Mouse (Mus musculus): ENCODE measurements around the gene Aurkaip1. TPM values are rescaled to one million over a fixed set of nuclear protein-coding genes. Genes with fewer than 3 reads are reported as not detected.

Gene Aurkaip1
- polyA plus RNA-seq, 1 experiment from 2014 or later = 135 TPM

DNA sequence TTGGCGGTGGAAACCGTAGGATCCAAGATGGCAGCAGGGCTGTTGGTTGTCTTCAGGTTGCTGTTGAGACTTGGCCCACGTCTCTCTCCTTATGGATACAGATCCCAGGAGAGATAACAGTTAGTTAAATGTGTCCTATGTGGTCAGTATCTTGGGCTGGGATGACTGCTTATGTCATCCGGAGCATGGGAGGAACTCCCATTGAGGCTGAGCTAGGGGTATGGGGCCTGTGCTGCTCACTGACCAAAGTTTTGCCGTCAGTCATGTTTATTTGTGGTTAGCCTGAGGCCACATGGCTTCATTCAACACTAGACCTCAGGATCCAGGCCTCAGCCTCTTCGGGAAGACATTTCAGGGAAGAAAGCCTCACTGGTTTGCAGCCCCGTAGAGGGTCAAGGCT is 40.3 kb downstream of the Aurkaip1 start:
- DNase-seq (ENCODE audit: low spot score) (no peak), ATAC-seq (no peak)
- H3K27me3 ChIP-seq (replicated peaks; ENCODE audit: control insufficient read depth, insufficient read depth, low read length) = no peaks in the 10 kb centered on the region
- H3K9ac ChIP-seq (ENCODE audit: low read length) = no peak overlapping the region
- WGBS = 95% methylated on average over 7 of the region's 7 CpGs
- H3K4me3 ChIP-seq (ENCODE audit: low read depth, low read length) = no peak overlapping the region
- no peaks in the 10 kb centered on the region for H3K9me3 ChIP-seq (replicated peaks; ENCODE audit: control insufficient read depth, low read length)
- H3K4me1 ChIP-seq (ENCODE audit: control insufficient read depth, insufficient read depth, low read length) = peaks cover 12% of the 10 kb centered on the region
- peaks cover 53% of the 10 kb centered on the region for H3K36me3 ChIP-seq (ENCODE audit: control insufficient read depth, insufficient read depth, low read length)
- no peak overlapping the region for H3K27ac ChIP-seq (ENCODE audit: low read depth, low read length)
- H3K4me2 ChIP-seq (ENCODE audit: low read length) = no peak overlapping the region

Small RNA genes within 50 kb of the gene (microRNA-seq; reads per million reads assigned to microRNA genes)
- not detected for gene Gm27743

Other genes with a start within 250 kb of the Aurkaip1 start
- 10.9 and 12.1 TPM in 2 replicates for gene Slc35e2, start 229.9 kb upstream of the Aurkaip1 start, polyA plus RNA-seq (2014; fragmentation: Nextera tagmentation; extraction: Ambion mirVana)
- 39.9 and 42.8 TPM in 2 replicates for gene Cdk11b, start 206.4 kb upstream of the Aurkaip1 start, polyA plus RNA-seq (2014; fragmentation: Nextera tagmentation; extraction: Ambion mirVana)
- not detected in 2 replicates for gene Gm10563, start 185.9 kb upstream of the Aurkaip1 start, polyA plus RNA-seq (2014; fragmentation: Nextera tagmentation; extraction: Ambion mirVana)
- gene Mmp23, start 177.9 kb upstream of the Aurkaip1 start, polyA plus RNA-seq (2014; fragmentation: Nextera tagmentation; extraction: Ambion mirVana) = 0.97 and 2.1 TPM in 2 replicates
- 25.2 and 34.5 TPM in 2 replicates for gene Mib2, start 162.1 kb upstream of the Aurkaip1 start, polyA plus RNA-seq (2014; fragmentation: Nextera tagmentation; extraction: Ambion mirVana)
- gene Fndc10, start 136.9 kb upstream of the Aurkaip1 start, polyA plus RNA-seq (2014; fragmentation: Nextera tagmentation; extraction: Ambion mirVana) = 3.2 and 3.8 TPM in 2 replicates
- 153 and 179 TPM in 2 replicates for gene Ssu72, start 126.5 kb upstream of the Aurkaip1 start, polyA plus RNA-seq (2014; fragmentation: Nextera tagmentation; extraction: Ambion mirVana)
- gene Tmem240, start 96.5 kb upstream of the Aurkaip1 start, polyA plus RNA-seq (2014; fragmentation: Nextera tagmentation; extraction: Ambion mirVana) = 3.4 and 3.5 TPM in 2 replicates
- 62.0 and 70.0 TPM in 2 replicates for gene Atad3a, start 70.2 kb upstream of the Aurkaip1 start, polyA plus RNA-seq (2014; fragmentation: Nextera tagmentation; extraction: Ambion mirVana)
- 21.8 and 24.6 TPM in 2 replicates for gene Vwa1, start 56.6 kb upstream of the Aurkaip1 start, polyA plus RNA-seq (2014; fragmentation: Nextera tagmentation; extraction: Ambion mirVana)
- 0.12 and 0.25 TPM in 2 replicates for gene Tmem88b, start 45.4 kb upstream of the Aurkaip1 start, polyA plus RNA-seq (2014; fragmentation: Nextera tagmentation; extraction: Ambion mirVana)
- not detected in 2 replicates for gene Ankrd65, start 40.8 kb upstream of the Aurkaip1 start, polyA plus RNA-seq (2014; fragmentation: Nextera tagmentation; extraction: Ambion mirVana)
- gene Mrpl20, start 28.4 kb upstream of the Aurkaip1 start, polyA plus RNA-seq (2014; fragmentation: Nextera tagmentation; extraction: Ambion mirVana) = 274 and 313 TPM in 2 replicates
- gene Ccnl2, start 18.8 kb upstream of the Aurkaip1 start, polyA plus RNA-seq (2014; fragmentation: Nextera tagmentation; extraction: Ambion mirVana) = 119 and 144 TPM in 2 replicates
- 15.6 and 22.1 TPM in 2 replicates for gene Mxra8, start 8.4 kb downstream of the Aurkaip1 start, polyA plus RNA-seq (2014; fragmentation: Nextera tagmentation; extraction: Ambion mirVana)
- gene Dvl1, start 16.1 kb downstream of the Aurkaip1 start, polyA plus RNA-seq (2014; fragmentation: Nextera tagmentation; extraction: Ambion mirVana) = 10.8 and 12.4 TPM in 2 replicates
- gene Tas1r3, start 32.1 kb downstream of the Aurkaip1 start, polyA plus RNA-seq (2014; fragmentation: Nextera tagmentation; extraction: Ambion mirVana) = 0.46 and 0.61 TPM in 2 replicates
- 28.3 and 29.5 TPM in 2 replicates for gene Cptp, start 38.2 kb downstream of the Aurkaip1 start, polyA plus RNA-seq (2014; fragmentation: Nextera tagmentation; extraction: Ambion mirVana)
- gene Ints11, start 38.3 kb downstream of the Aurkaip1 start, polyA plus RNA-seq (2014; fragmentation: Nextera tagmentation; extraction: Ambion mirVana) = 94.6 and 102 TPM in 2 replicates
- 46.5 and 52.8 TPM in 2 replicates for gene Pusl1, start 60.5 kb downstream of the Aurkaip1 start, polyA plus RNA-seq (2014; fragmentation: Nextera tagmentation; extraction: Ambion mirVana)
- 60.5 and 77.0 TPM in 2 replicates for gene Acap3, start 60.5 kb downstream of the Aurkaip1 start, polyA plus RNA-seq (2014; fragmentation: Nextera tagmentation; extraction: Ambion mirVana)
- 116 and 137 TPM in 2 replicates for gene Ube2j2, start 112.6 kb downstream of the Aurkaip1 start, polyA plus RNA-seq (2014; fragmentation: Nextera tagmentation; extraction: Ambion mirVana)
- 8.0 and 11.3 TPM in 2 replicates for gene C1qtnf12, start 131.0 kb downstream of the Aurkaip1 start, polyA plus RNA-seq (2014; fragmentation: Nextera tagmentation; extraction: Ambion mirVana)
- gene B3galt6, start 161.4 kb downstream of the Aurkaip1 start, polyA plus RNA-seq (2014; fragmentation: Nextera tagmentation; extraction: Ambion mirVana) = 27.6 and 29.6 TPM in 2 replicates
- gene Sdf4, start 161.6 kb downstream of the Aurkaip1 start, polyA plus RNA-seq (2014; fragmentation: Nextera tagmentation; extraction: Ambion mirVana) = 124 and 127 TPM in 2 replicates
- 0.43 and 0.60 TPM in 2 replicates for gene Tnfrsf4, start 182.6 kb downstream of the Aurkaip1 start, polyA plus RNA-seq (2014; fragmentation: Nextera tagmentation; extraction: Ambion mirVana)
- gene Tnfrsf18, start 194.9 kb downstream of the Aurkaip1 start, polyA plus RNA-seq (2014; fragmentation: Nextera tagmentation; extraction: Ambion mirVana) = 0.40 and 0.53 TPM in 2 replicates
- gene Ttll10, start 228.1 kb downstream of the Aurkaip1 start, polyA plus RNA-seq (2014; fragmentation: Nextera tagmentation; extraction: Ambion mirVana) = not detected in 2 replicates

Measured in forebrain, embryonic 14.5 days (tissue).